ENCODE assay signal across 20 mouse cellular contexts in the genomic region with DNA sequence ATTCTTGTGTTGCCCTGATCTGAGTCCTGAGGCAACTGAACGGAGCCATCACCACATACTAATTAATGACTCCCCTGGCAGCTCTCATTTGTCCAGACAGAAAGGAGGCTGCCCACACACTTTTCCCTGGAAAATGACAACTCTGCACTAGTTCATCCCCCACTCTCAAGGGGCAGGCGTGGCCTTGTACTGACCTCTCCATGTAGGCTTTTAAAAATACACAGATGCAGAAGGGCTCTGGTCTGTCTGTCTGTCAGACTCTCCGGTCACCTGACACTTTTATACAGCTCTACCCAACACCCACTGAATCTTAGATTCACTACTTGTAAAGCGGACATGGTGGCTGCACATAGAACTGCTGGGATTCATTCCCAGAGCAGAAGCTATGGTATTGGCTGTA.
"Had no signal": no experiment of that assay in that cellular context is flagged by ENCODE, and none has a peak within 500 bp of the region (broad histone marks: within the 10 kb centered on the region; RNA-seq: fewer than 3 reads in every experiment).

No protein-coding gene starts in this region.

- DNase-seq: kidney, adult 18-20 months; kidney, postnatal 25 days; layer of hippocampus, adult 9-11 months; liver; lung, adult 18-20 months; lung, postnatal 10 days; lung, postnatal 4 days; retina, postnatal 1 day; thymus, adult 18-20 months; thymus, postnatal 36 days had no signal

- H3K27ac ChIP-seq: layer of hippocampus, adult 2 months; limb, embryonic 10.5 days; limb, embryonic 13.5 days; liver, embryonic 12.5 days; liver, embryonic 15.5 days; lung, embryonic 15.5 days; midbrain, embryonic 12.5 days; neural tube, embryonic 13.5 days had no signal

- H3K9ac ChIP-seq: limb, embryonic 13.5 days; liver, embryonic 12.5 days; liver, embryonic 15.5 days; lung, embryonic 15.5 days; midbrain, embryonic 12.5 days; neural tube, embryonic 13.5 days had no signal

- H3K27me3 ChIP-seq: limb, embryonic 13.5 days; lung, embryonic 15.5 days; midbrain, embryonic 12.5 days; neural tube, embryonic 13.5 days had no signal

- H3K36me3 ChIP-seq: limb, embryonic 10.5 days; limb, embryonic 13.5 days; liver, embryonic 12.5 days; liver, embryonic 15.5 days; lung, embryonic 15.5 days; midbrain, embryonic 12.5 days; neural tube, embryonic 13.5 days had no signal

- H3K4me2 ChIP-seq: limb, embryonic 13.5 days; liver, embryonic 12.5 days; liver, embryonic 15.5 days; lung, embryonic 15.5 days; midbrain, embryonic 12.5 days; neural tube, embryonic 13.5 days had no signal

- ATAC-seq: liver, embryonic 12.5 days; midbrain, embryonic 16.5 days had no signal

- H3K9me3 ChIP-seq: limb, embryonic 10.5 days; limb, embryonic 13.5 days; liver, embryonic 12.5 days; liver, embryonic 15.5 days; lung, embryonic 15.5 days; midbrain, embryonic 12.5 days had no signal

- H3K4me3 ChIP-seq: layer of hippocampus, adult 2 months; limb, embryonic 10.5 days; limb, embryonic 13.5 days; liver, embryonic 12.5 days; liver, embryonic 15.5 days; lung, embryonic 15.5 days; midbrain, embryonic 12.5 days; myocyte; neural tube, embryonic 13.5 days had no signal
